Mouse (Mus musculus) lung, postnatal 0 days (tissue): ENCODE data around the gene Lrmda.

Source experiments
- CTCF ChIP-seq: IDR thresholded peaks from 2 replicates; pipeline ENCODE4 v1.5.1; 2016; ENCODE audit warnings: antibody characterized with exemption, mild to moderate bottlenecking
- EP300 ChIP-seq: IDR thresholded peaks from 2 replicates; pipeline ENCODE4 v1.6.1; 2016; ENCODE audit warnings: antibody characterized with exemption, mild to moderate bottlenecking, control low read depth

DNA sequence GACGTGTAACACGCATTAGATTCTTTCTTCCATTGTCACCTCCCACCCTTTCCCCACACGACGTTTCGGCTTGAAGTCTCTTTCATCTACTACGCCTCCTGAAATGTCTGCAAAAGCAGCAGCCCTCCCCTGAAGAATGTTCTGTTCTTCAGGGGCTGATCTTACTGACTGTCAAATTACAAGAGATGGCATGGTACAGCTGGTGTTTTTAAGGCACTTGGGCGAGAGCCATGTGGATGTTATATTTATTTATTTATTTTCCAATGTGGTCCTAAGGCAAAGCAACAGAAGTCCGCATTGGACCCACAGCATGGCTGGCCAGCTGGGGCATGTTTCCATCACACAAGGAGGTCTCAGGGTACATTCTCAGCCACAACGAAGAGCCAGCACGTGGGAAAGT, 731.8 kb downstream of the Lrmda start:
- TF ChIP-seq CTCF, result no peak
- no peak; the same call in none of the 2 replicates for TF ChIP-seq EP300
